Comparison of ENCODE assay signal across 21 mouse cellular contexts in genomic region chr5:34230599-34231485, GRCm38 (mm10). TPM values are rescaled to one million over a fixed set of nuclear protein-coding genes. Genes with fewer than 3 reads are reported as not detected.
DNase-seq lines count a peak whose midpoint lies in the region; ATAC-seq and TF ChIP-seq lines count a peak whose summit lies in the region.
"Had no signal": no experiment of that assay in that cellular context is flagged by ENCODE, and none has a peak within 500 bp of the region (broad histone marks: within the 10 kb centered on the region; RNA-seq: fewer than 3 reads in every experiment).

No protein-coding gene starts in this region.

- no peaks in the 10 kb centered on the region for H3K36me3 ChIP-seq in heart, embryonic 10.5 days
- H3K36me3 ChIP-seq: kidney, embryonic 15.5 days; limb, embryonic 15.5 days had no signal

- peaks cover 35% of the 10 kb centered on the region for H3K4me1 ChIP-seq in heart, embryonic 10.5 days
- peaks cover 4% of the 10 kb centered on the region for H3K4me1 ChIP-seq in bone marrow, adult 2 months (ENCODE audit: control insufficient read depth, insufficient read depth, low read length)
- H3K4me1 ChIP-seq: kidney, embryonic 15.5 days; limb, embryonic 15.5 days had no signal

- H3K27me3 ChIP-seq in heart, embryonic 10.5 days (ENCODE audit: insufficient read depth, poor library complexity, severe bottlenecking): peaks cover 34% of the 10 kb centered on the region
- H3K27me3 ChIP-seq: forebrain, embryonic 13.5 days; kidney, embryonic 15.5 days; limb, embryonic 15.5 days had no signal

- no peak for TF ChIP-seq POLR2A in bone marrow, adult 2 months (IDR thresholded peaks at IDR 0.05; ENCODE audit: borderline replicate concordance, control insufficient read depth, low read depth, low read length)

- no peaks in the 10 kb centered on the region for H3K9me3 ChIP-seq in heart, embryonic 10.5 days
- H3K9me3 ChIP-seq: forebrain, embryonic 13.5 days; kidney, embryonic 15.5 days; limb, embryonic 15.5 days; megakaryocyte, embryonic 14.5 days had no signal

- no peak overlapping the region for H3K4me3 ChIP-seq in heart, embryonic 10.5 days
- no peak overlapping the region for H3K4me3 ChIP-seq in bone marrow, adult 2 months (replicated peaks; ENCODE audit: control insufficient read depth, low read depth, low read length)
- H3K4me3 ChIP-seq: forebrain, embryonic 13.5 days; kidney, embryonic 15.5 days; layer of hippocampus, adult 2 months; limb, embryonic 15.5 days; megakaryocyte, embryonic 14.5 days had no signal

- H3K27ac ChIP-seq in heart, embryonic 10.5 days: 0 out of 2 replicates have a peak overlapping the region, but pooled peaks have one; percentile 16
- peak overlapping the region; percentile 26 for H3K27ac ChIP-seq in bone marrow, adult 2 months (ENCODE audit: control insufficient read depth, insufficient read depth, low read depth, low read length, poor library complexity)
- H3K27ac ChIP-seq: forebrain, embryonic 13.5 days; hindbrain, postnatal 0 days; kidney, embryonic 15.5 days; layer of hippocampus, adult 2 months; limb, embryonic 15.5 days had no signal

- 70% methylated on average over 9 of the region's 9 CpGs for WGBS in heart, embryonic 10.5 days
- 36% methylated on average over 9 of the region's 9 CpGs for WGBS in bone marrow, adult 2 months

- no peak for DNase-seq in heart, embryonic 10.5 days (ENCODE audit: low spot score)
- DNase-seq in heart, adult 9 months (ENCODE audit: low spot score in 2 of 2): no peak
- DNase-seq in B cell, adult 2 months: peak; percentile 18
- DNase-seq in ovary, adult 18-20 months (ENCODE audit: low spot score): no peak
- no peak for DNase-seq in urinary bladder, postnatal 10 days (ENCODE audit: low spot score)
- DNase-seq in layer of hippocampus, adult 9-10 months (ENCODE audit: low spot score): no peak
- DNase-seq: adrenal gland, postnatal 25 days; heart, postnatal 14 days; lung, adult 2 months had no signal

- TF ChIP-seq CTCF in bone marrow, adult 2 months (IDR thresholded peaks at IDR 0.05; ENCODE audit: control insufficient read depth, insufficient read depth, low read length): no peak

- peak; percentile 27; the same call in 1 of the 2 replicates for ATAC-seq in megakaryocyte progenitor cell, adult 5-6 weeks (replicated peaks; ENCODE audit: poor library complexity)
- ATAC-seq: forebrain, embryonic 13.5 days; hindbrain, postnatal 0 days; midbrain, embryonic 16.5 days had no signal

RNA-seq across cellular contexts. Expression of gene Mxd4, which starts 43.3 kb away (rescaled TPM):
- polyA plus RNA-seq in heart, embryonic 10.5 days (2016; fragmentation: Nextera tagmentation; extraction: Ambion mirVana): 21.6 and 22.5 TPM in 2 replicates
- 21.8 and 51.1 TPM in 2 replicates for polyA plus RNA-seq in bone marrow, adult 2 months (2011; ENCODE audit: insufficient read depth, insufficient read length, low replicate concordance, missing spikeins)
- 14.7 and 17.4 TPM in 2 replicates for total RNA-seq in megakaryocyte progenitor cell, adult 5-6 weeks (2015)
- 20.1 and 21.0 TPM in 2 replicates for total RNA-seq in megakaryocyte progenitor cell, adult 5-6 weeks (2017)

RNA-seq across cellular contexts. Expression of gene Zfyve28, which starts 57.4 kb away (rescaled TPM):
- polyA plus RNA-seq in heart, embryonic 10.5 days (2016; fragmentation: Nextera tagmentation; extraction: Ambion mirVana): 0.52 and 0.93 TPM in 2 replicates
- 1.0 and 3.0 TPM in 2 replicates for polyA plus RNA-seq in bone marrow, adult 2 months (2011; ENCODE audit: insufficient read depth, insufficient read length, low replicate concordance, missing spikeins)
- total RNA-seq in megakaryocyte progenitor cell, adult 5-6 weeks (2015): 0.25 and 0.46 TPM in 2 replicates
- 0.04 and 0.10 TPM in 2 replicates for total RNA-seq in megakaryocyte progenitor cell, adult 5-6 weeks (2017)

RNA-seq across cellular contexts. Expression of gene Cfap99, which starts 57.6 kb away (rescaled TPM):
- polyA plus RNA-seq in heart, embryonic 10.5 days (2016; fragmentation: Nextera tagmentation; extraction: Ambion mirVana): 0.12 TPM in 1 of 2 replicates, not detected in the other
- polyA plus RNA-seq in bone marrow, adult 2 months (2011; ENCODE audit: insufficient read depth, insufficient read length, low replicate concordance, missing spikeins): not detected in 2 replicates
- not detected in 2 replicates for total RNA-seq in megakaryocyte progenitor cell, adult 5-6 weeks (2015)
- total RNA-seq in megakaryocyte progenitor cell, adult 5-6 weeks (2017): not detected in 2 replicates
- total RNA-seq: adrenal gland, postnatal 25 days; gastrocnemius, adult 18-20 months; heart, postnatal 14 days; hindbrain, postnatal 0 days had no signal
- polyA plus RNA-seq: forebrain, embryonic 13.5 days; kidney, embryonic 15.5 days; limb, embryonic 15.5 days; neural tube, embryonic 11.5 days; stomach, embryonic 16.5 days had no signal

Comparison
In these comparisons a context has a peak if more than half of its experiments do, and no peak if none do; other contexts are left out.
1. DNase-seq: peak in B cell, adult 2 months (2 of 2); none in heart, embryonic 10.5 days (single experiment), heart, adult 9 months (0 of 2), ovary, adult 18-20 months (single experiment), urinary bladder, postnatal 10 days (single experiment) and layer of hippocampus, adult 9-10 months (single experiment).